Mouse (Mus musculus) cerebellum, adult (tissue): ENCODE data around the gene Zfp444.
A peak's percentile ranks its signal among the peaks of the same experiment; 100 is the strongest.

Experiments used
- ATAC-seq: cut with Nextera tagmentation; 2 replicates; pipeline ENCODE4 v1.9.2; 2017; ENCODE audit warnings: mild to moderate bottlenecking, moderate library complexity, mixed read lengths; ENCODE audit not compliant: insufficient number of reproducible peaks, low FRiP score, low TSS enrichment

Gene Zfp444

DNA sequence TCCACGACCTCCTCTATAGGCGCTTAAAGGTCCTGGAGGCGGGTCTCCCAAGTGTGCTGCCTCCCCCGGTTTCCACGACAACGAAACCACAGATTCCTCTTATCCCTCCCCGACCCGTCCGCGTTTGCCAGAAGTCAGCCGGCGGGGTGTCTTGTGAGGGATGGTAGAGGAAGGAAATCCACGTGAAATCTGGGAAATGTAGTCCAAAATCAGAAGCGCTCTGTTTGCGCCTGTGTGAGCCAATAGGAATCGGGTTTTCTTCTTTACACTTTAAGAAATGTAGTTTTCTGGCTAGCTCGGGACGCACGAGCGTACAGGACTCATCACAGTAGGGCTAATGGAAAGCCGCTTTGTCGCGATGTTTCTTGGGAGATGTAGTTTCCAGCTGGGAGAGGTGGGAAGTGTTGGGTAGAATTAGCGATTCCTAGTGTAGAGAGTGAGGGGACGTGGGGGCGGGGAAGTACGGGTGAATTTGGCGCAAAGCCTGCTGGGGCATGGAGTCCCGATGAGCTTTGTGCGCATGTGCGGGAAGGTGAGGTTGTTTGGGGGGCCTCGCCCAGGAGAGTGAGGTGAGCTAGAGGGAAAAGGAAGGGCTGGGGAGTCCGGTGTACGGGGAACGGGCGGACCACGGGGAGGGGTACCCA lies at the start of gene Zfp444:
Gene Zfp444, plus strand, starts transcription at position 221 of the 644 bp plus-strand sequence.
- peak; percentile 96 for ATAC-seq

DNA sequence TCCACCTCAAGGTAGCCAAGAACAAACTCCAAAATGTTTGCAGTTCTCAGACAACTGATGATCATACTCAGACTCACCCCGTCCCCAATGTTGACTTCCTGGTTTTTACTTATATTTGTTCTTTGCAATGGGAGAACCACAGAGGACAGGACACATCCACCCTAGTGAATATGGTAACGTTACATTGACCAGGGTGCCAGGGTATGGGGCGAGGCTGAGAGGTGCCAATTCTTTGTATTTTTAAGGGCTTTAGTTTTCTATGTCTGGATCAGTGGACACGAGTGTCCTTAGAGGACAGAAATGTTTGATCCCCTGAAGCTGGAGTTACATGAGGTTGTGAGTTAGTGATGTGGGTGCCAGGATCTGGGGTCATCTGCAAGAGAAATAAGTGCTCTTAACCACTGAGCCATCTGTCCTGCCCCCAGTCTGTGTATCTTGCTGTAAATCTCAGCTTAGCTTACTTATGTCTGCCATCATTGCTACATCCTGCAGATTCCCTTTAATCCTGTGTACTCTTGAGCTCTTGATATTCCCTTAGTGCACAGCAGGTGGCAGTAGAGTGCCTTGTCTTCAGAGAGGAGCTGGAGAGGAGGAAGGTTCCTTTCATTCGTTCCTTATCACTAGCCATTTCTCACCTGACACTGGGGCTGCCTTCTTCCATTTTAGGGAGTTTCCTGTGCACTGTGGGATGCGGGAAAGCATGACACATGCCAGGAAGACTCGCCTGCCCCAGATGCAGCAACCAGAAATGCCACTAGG lies 45.2 kb upstream of the Zfp444 start:
- peak; percentile 83 for ATAC-seq

DNA sequence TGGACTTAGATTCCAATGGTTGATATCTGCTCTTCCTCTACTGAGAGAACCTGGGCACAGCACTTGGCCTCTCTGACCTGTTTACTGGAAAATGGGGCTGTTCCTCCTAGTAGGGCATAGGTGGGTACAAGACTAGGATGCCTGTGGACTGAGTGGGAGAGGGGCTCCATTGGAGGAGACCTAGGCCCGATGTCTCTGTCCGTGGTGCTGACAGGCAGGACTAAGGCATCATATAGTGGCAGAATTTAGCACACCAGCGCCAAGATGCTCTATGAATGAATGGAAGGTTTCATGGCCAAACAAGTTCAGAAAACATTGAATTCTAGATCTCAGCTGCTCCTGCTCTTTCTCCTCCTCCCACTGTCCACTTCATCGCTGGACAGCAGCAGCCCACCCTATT lies 41.7 kb upstream of the Zfp444 start:
- ATAC-seq, result no peak

DNA sequence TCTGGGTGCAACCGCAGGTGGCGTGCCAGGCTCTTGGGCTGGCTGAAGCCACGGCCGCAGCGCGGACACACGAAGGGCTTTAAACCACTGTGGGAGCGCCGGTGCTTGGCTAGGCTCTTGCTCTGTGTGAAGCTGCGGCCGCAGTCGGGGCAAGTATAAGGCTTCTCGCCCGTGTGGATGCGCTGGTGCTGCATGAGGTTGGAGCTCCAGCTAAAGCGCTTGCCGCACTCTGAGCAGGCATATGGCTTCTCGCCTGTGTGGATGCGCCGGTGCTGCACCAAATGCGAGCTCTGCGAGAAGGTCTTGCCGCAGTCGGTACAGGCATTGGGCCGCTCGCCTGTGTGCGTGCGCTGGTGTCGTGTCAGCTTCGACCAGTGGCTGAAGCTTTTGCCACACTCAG lies 39.4 kb upstream of the Zfp444 start:
- no peak for ATAC-seq

DNA sequence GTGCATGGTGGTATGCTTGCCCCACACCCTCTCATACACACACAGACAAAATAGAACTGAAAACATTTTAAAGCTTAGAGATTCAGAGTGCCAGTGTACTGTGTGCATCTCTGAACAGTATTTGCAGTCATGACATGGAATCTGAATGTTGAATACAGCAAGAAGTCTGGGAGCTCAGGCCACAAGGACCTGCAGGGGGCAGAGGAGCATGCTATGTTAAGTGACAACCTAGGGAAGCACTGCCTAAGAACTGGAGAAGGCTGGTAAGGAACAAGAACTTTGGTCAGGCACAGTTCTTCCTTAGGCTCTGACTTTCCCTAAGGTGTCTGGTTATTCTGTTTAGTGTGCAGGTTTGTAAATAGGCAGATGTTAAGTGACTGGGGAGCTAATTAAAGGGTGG lies 35.5 kb upstream of the Zfp444 start:
- no peak for ATAC-seq

DNA sequence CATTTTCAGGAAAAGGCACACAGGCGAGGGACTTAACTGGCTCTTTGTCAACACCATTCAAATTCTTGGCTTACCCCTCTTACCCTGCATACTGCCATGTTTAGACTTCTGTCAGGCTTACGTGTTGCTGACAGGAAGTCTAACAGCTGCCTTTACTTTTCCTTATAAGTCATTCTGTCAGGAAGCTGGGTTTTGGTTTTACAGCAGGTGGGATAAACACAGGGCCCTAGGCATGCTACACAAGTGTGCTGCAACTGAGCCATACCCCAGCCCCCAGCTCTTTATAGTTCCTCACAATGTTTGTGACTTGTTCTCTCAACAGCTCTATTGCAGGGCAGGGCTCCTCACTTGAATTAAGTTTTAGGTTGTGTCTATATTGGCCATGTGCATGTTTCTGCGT lies 32.7 kb upstream of the Zfp444 start:
- no peak for ATAC-seq

DNA sequence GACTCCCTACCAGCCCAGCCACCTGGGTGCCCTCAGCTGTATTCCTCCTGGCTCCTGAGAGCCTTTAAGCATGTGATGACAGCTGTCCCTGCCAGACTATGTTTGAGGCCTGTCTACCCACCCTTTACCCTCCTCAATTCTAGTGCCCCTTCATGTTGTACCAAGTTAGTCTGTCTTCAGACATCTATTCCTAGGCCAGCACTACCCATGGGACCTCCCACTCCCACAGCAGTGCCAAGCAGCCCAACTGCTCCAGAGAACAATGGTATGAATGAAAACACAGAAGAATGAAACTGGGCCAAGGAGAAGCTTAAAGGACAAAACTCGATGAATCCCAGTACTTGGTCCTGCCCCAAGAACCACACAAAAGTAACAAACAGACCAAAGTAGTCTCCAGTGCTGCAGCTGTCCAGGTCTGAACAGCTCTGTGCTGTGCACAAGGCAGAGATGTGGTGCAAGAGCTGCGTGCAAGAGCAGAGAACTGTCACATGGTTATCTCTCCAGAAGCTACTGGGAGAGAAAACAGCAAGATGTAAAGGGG lies 28.0 kb upstream of the Zfp444 start:
- ATAC-seq, result no peak

DNA sequence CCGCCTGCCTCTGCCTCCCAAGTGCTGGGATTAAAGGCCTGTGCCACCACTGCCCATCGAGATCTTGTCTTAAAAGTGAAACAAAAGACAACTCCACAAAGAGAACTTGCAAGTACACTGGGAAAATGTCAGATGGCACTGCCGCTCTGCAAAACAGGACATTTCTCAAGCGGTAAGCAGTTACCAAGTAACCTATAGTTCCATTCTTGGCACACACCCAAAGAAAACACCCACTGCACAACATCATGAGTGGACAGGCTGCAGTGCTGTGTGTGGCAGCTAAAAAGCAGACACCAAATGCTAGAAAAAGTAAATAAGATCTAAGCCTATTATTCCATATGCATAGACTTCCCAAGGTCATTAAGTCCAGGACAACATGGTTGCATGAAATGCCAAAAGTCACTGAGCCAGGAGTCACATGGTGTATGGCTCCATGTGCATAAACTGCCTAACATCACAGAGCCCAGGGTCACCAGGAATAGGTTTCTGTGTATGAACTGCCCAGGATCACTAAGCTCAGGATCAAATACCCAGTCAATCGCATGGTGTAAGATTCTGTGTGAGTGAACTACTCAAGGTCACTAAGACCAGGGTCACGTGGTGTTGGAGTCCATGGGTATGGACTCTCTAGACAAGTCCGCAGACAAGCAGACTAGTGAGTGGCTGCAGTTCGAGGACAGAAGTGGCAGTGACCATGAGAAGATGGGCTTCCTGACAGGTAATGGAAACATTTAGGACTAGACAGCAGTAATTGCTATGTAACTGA lies 26.4 kb upstream of the Zfp444 start:
- no peak for ATAC-seq

DNA sequence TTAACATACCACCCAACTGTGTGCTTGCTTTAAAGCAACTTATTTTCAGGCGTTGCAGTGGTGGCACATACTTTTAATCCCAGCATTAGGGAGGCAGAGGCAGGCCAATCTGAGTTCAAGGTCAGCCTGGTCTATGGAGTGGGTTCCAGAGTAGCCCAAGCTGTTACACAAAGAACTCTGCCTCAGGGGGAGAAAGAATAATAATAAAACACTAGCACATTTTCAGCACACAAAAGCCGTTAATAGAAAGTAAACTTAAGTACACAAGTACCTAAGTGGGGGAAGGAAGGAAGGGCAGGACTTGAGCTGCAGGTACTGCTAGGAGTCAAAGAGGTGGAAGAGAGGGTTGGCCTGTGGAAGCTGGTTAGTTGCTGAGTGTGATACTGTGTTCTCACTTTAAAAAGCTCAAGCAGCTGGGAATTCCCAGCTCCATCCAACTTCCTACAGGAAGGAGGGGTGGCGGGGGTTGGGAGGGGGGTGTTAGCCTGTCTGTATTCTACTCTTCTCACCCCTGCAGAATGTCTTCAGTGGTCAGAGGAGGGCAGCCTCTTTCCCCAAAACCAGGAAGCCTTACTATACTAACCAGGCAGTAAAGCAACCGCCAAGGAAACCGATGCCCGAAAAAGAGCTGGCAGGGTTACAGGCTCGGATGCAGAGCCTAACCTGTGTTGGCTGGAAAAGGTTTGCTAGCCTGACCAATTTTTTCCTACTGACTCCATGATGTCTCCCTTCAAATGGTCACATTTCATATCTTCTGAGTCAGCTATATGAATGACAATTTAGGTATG lies 25.6 kb upstream of the Zfp444 start:
- ATAC-seq, result no peak

DNA sequence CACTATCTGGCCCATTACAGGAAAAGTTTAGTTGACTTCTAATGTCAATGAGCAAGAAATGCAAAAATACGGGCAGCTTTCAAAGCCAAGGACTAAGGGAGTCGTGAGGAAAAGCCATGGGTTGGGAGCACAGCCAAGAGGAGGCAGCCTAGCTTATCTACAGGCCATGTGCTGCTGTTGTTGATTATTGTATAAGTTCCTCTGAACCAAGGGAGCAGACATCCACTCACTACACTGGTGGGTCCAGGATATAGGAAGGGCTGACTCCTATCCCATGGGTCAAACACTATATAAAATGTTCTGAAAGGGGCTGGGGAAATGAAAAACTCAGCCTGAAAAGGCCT lies 25.1 kb upstream of the Zfp444 start:
- ATAC-seq, result no peak

DNA sequence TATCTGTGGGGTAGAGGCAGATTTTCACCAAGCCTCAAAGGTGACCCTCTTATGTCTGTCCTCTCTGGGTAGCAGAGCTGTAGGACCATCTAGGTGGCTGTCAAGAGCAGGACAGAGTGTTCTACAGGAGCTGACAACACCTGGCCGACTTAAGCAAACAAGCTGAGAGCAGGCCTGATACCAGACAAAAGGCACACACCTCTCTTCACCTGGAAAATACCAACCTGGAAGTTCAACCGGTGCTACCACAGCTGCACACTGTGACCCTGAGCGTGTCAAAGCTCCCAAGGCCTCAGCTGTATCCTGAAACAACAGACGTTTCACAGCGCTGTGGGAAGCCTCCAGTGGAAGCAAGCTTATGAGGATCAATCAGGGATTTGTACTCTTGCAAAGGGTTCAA lies 24.3 kb upstream of the Zfp444 start:
- no peak for ATAC-seq

DNA sequence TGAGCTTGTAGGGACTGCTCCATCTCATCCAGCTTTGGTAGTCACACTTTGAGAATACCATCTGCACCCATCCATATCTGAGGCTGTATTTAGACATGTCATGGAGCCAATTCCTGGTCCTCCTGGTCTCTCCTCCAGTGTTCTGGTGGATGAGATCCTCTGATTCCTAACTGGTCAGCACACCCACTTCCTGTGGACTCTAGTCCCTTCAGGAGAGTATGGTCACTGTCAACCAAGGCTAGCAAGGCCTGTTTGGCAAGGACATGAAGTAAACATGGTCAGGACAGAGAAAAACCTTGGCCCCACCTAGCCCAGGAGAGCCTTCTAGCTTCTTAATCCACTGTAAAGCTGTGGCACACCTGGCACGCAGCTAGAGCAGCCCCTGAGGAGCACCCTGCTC lies 20.8 kb upstream of the Zfp444 start:
- ATAC-seq, result no peak

DNA sequence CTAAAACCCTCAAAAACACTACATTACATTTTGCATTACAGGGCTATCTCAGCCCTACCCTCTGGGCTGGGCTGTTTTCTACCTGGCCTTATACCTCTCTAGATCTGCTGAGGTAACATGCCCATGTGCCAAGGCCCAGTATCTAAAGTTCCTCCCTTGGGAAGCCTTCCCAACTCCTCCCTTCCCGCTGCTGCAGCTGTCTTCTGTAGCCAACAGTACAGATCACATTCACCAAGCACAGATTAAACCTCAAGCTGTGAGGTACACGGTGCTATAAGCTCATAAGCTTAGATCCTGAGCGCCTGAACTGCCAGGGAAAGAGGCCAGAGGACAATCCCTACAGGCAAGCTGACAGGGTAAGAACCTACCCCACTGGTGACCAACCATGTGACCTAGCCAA lies 20.0 kb upstream of the Zfp444 start:
- no peak for ATAC-seq

DNA sequence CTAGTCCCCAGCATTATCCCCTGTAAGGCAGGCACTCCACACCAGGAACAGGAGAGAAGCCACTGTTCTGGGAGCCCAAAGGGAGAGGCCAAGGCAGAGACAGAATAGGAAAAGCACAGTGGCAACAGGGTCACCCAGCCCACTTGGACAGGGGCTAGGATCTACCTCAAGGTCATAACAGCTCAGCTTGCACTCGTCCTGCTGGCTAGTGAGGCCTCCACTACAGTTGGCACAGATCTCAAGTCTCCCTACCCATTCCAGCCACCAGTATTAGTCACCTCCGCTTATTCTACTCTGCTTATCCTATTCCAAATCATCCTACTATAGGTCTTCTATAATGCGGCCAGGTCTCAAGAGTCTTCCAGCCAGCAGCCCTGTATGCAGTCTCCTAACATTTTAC lies 18.9 kb upstream of the Zfp444 start:
- ATAC-seq, result no peak

DNA sequence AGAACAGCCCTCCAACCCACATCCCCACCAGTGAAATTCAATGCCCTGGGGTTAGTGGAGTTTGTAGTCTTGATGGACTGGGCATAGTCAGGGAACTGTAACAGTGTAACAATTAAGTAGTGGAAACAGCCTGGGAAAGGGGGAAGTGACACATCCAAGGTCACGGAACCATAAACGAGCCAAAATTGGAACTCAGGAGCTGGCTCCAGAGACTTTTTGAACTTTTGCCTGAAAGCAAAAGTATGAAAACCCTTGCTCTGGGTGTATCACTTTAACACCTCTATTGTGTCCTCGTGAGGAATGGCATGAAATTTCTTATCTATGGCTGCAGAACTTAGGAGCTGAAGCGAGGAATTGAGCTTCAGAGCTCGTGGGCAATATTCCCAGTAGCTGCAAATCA lies 17.9 kb upstream of the Zfp444 start:
- ATAC-seq, result no peak

DNA sequence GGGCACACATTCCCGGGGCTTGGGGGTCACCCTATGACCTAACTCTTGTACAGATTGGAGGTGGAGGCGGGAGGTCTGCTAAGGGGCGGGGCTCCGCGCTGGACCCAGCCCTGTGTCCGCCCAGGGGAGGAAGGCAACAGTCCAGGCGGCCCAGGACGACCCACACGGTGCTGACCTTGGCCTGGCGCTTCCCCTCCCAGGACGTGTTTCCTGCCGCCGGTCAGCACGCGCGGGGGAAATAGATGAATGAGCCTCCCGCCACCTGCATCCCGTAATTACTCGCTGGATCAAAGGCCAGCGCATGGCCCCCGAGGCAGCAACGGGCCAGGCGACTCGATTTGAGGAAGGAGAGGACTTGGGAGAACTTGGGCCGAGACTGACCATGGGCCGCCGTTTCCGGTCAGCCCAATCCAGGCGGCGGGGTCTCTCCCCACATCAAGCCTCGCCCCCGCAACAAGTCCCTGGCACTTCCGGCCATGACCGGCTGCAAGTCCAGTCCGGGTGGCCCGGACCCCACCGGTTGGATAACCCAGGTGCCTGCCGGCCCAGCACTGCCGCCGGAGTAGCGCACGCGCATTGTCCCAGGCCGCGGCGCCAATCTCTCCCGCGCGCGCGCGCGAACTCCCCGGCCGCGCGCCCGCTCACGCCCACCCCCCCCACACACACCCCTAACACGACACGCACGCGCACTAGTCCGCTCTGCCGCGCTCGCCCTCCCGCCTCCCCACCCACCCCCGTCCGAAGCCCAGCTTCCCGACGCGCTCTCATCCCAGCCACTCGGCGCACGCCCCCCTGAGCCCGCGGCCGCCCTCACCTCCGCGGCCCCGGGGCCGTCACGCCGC lies 16.8 kb upstream of the Zfp444 start:
- peak; percentile 62 for ATAC-seq

DNA sequence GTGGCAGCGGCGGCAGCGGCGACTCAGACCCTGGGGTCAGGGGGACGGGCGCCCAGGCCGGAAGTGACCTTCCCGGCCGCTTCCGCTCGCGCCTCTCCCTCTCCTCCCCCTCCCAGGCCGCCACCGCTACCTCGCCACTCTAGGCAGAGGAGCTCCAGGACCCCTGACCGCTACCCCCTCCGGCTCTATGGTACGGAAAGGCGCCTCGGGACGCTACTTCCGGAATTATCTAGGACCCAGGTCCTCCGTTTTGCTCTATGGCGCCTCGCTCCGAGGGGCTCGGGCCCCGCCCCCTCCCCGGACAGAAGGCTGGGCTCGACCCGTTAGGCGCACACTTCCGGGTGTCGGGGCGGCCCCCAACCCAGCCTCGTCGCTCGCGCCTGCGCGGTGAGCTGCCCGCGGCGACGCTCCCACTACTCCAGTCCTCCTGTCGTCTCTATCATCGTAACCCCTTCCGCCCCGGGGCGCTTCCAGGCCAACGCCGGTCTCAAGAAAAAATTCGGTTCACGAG lies 16.1 kb upstream of the Zfp444 start, which contains the start of gene Zfp787:
Gene Zfp787, minus strand, starts transcription at position 97 of the 511 bp plus-strand sequence.
- peak; percentile 92 for ATAC-seq

DNA sequence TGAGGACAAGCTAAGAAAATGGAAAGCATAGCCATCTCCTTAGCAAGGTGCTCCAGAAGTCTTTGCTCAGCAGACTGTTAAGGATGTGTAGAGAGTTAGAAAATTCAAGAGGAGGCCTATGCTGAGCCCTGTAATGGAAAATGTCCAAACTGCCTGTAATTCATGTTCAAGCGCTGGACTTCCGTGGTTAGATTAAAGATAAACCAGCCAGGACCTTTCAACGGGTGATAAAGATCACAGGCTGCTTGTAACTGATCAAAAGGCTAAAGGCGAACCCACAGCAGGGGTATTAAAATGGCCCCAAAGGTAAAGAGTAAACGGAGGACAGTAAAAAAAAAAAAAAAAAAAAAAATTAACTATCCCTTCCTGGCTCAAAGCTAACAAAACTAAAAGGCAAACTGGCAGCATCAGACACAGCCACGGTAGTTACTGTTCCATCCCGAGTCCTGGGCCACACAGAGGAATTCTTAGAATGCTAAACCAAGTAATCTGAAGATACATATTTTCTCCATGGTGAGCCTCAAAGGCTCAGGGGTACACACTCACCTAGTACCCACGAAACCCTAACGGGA lies 15.0 kb upstream of the Zfp444 start:
- no peak for ATAC-seq

DNA sequence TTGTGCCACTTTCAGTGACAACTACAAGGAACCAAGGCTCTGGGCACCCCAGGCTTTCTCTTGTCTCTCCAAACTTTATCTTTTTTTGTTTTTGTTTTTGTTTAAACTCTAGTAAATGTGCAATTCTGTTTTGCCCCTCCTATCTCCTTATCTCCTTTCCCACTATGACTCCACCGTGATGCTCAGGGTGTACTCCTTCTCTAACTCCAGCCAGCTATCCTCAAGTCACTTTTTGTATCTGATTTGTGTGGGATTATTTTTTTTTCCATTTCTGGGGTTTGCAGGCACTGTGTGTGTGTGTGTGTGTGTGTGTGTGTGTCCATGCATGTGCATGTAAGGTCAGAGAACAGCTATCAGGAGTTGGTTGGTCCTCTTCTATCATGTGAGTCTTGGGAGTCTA lies 14.5 kb upstream of the Zfp444 start:
- ATAC-seq, result no peak
